Mouse (Mus musculus): Measurements from ENCODE around the gene Snd1.

- TF ChIP-seq ZNF384 (IDR thresholded peaks at IDR 0.05; ENCODE audit: low read depth, low read length) = no peak
- TF ChIP-seq HCFC1 (IDR thresholded peaks at IDR 0.05; ENCODE audit: borderline replicate concordance, insufficient read depth, low read length) = no peak
Measured at GRCm38 (mm10) chr6:28947254-28947653, 472.3 kb downstream of the Snd1 start.
